ENCODE assay signal across 11 mouse cellular contexts in genomic region chr11:106273811-106274210, GRCm38 (mm10). TPM values are rescaled to one million over a fixed set of nuclear protein-coding genes. Genes with fewer than 3 reads are reported as not detected.
DNase-seq lines count a peak whose midpoint lies in the region; ATAC-seq lines count a peak whose summit lies in the region.
"Had no signal": no experiment of that assay in that cellular context is flagged by ENCODE, and none has a peak within 500 bp of the region (broad histone marks: within the 10 kb centered on the region; RNA-seq: fewer than 3 reads in every experiment).

No protein-coding gene starts in this region.

- peaks cover 54% of the 10 kb centered on the region for H3K4me1 ChIP-seq in forebrain, embryonic 10.5 days
- peaks cover 27% of the 10 kb centered on the region for H3K4me1 ChIP-seq in forebrain, embryonic 16.5 days (replicated peaks; ENCODE audit: control insufficient read depth, insufficient read depth, low read length)
- H3K4me1 ChIP-seq in lung, embryonic 15.5 days = peaks cover 57% of the 10 kb centered on the region
- peaks cover 58% of the 10 kb centered on the region for H3K4me1 ChIP-seq in limb, embryonic 13.5 days
- H3K4me1 ChIP-seq in neural tube, embryonic 13.5 days (replicated peaks) = peaks cover 41% of the 10 kb centered on the region

- H3K36me3 ChIP-seq in forebrain, embryonic 10.5 days (replicated peaks) = peaks cover 8% of the 10 kb centered on the region
- H3K36me3 ChIP-seq in forebrain, embryonic 16.5 days (ENCODE audit: control insufficient read depth, insufficient read depth) = no peaks in the 10 kb centered on the region
- H3K36me3 ChIP-seq in lung, embryonic 15.5 days = no peaks in the 10 kb centered on the region
- no peaks in the 10 kb centered on the region; the same call in 1 of the 2 replicates for H3K36me3 ChIP-seq in limb, embryonic 13.5 days
- H3K36me3 ChIP-seq in neural tube, embryonic 13.5 days = no peaks in the 10 kb centered on the region

- H3K4me2 ChIP-seq in forebrain, embryonic 16.5 days (ENCODE audit: low read length) = no peak overlapping the region
- peak overlapping the region; percentile 78; the same call in 1 of the 2 replicates for H3K4me2 ChIP-seq in lung, embryonic 15.5 days
- peak overlapping the region; percentile 94 for H3K4me2 ChIP-seq in limb, embryonic 13.5 days (replicated peaks)
- peak overlapping the region; percentile 63; the same call in 1 of the 2 replicates for H3K4me2 ChIP-seq in neural tube, embryonic 13.5 days

- no peak for DNase-seq in forebrain, embryonic 10.5 days (ENCODE audit: extremely low spot score, low spot score)
- no peak for DNase-seq in lung, postnatal 10 days
- DNase-seq in spleen, adult 18-20 months = no peak
- no peak for DNase-seq in layer of hippocampus, postnatal 36 days

- peak overlapping the region; percentile 98; the same call in 1 of the 2 replicates for H3K27ac ChIP-seq in forebrain, embryonic 10.5 days
- H3K27ac ChIP-seq in forebrain, embryonic 16.5 days (ENCODE audit: low read length) = no peak overlapping the region
- H3K27ac ChIP-seq in lung, embryonic 15.5 days = peak overlapping the region; percentile 87
- 0 out of 2 replicates have a peak overlapping the region, but pooled peaks have one; percentile 87 for H3K27ac ChIP-seq in limb, embryonic 13.5 days
- H3K27ac ChIP-seq in neural tube, embryonic 13.5 days (replicated peaks) = no peak overlapping the region

- 94% methylated on average over 6 of the region's 6 CpGs for WGBS in forebrain, embryonic 10.5 days
- WGBS in forebrain, embryonic 16.5 days = 96% methylated on average over 6 of the region's 6 CpGs
- WGBS in lung, embryonic 15.5 days = 93% methylated on average over 6 of the region's 6 CpGs
- WGBS in limb, embryonic 13.5 days = 92% methylated on average over 6 of the region's 6 CpGs
- 97% methylated on average over 6 of the region's 6 CpGs for WGBS in neural tube, embryonic 13.5 days

- no peaks in the 10 kb centered on the region for H3K9me3 ChIP-seq in forebrain, embryonic 10.5 days
- H3K9me3 ChIP-seq in forebrain, embryonic 16.5 days (ENCODE audit: control insufficient read depth, low read length) = no peaks in the 10 kb centered on the region
- no peaks in the 10 kb centered on the region for H3K9me3 ChIP-seq in lung, embryonic 15.5 days
- H3K9me3 ChIP-seq in limb, embryonic 13.5 days = no peaks in the 10 kb centered on the region
- H3K9me3 ChIP-seq in neural tube, embryonic 13.5 days = no peaks in the 10 kb centered on the region

- peak overlapping the region; percentile 98 for H3K4me3 ChIP-seq in forebrain, embryonic 10.5 days
- H3K4me3 ChIP-seq in forebrain, embryonic 16.5 days (replicated peaks; ENCODE audit: low read length) = no peak overlapping the region
- peak overlapping the region; percentile 90; the same call in 1 of the 2 replicates for H3K4me3 ChIP-seq in lung, embryonic 15.5 days
- peak overlapping the region; percentile 76; the same call in 1 of the 2 replicates for H3K4me3 ChIP-seq in limb, embryonic 13.5 days
- no peak overlapping the region for H3K4me3 ChIP-seq in neural tube, embryonic 13.5 days

- peaks cover 19% of the 10 kb centered on the region for H3K27me3 ChIP-seq in forebrain, embryonic 10.5 days (ENCODE audit: poor library complexity, severe bottlenecking)
- H3K27me3 ChIP-seq in forebrain, embryonic 16.5 days (replicated peaks; ENCODE audit: control insufficient read depth, insufficient read depth, low read length) = no peaks in the 10 kb centered on the region
- no peaks in the 10 kb centered on the region for H3K27me3 ChIP-seq in lung, embryonic 15.5 days
- no peaks in the 10 kb centered on the region; the same call in 1 of the 2 replicates for H3K27me3 ChIP-seq in limb, embryonic 13.5 days
- 0 out of 2 replicates have a peak, but pooled peaks cover 5% of the 10 kb centered on the region for H3K27me3 ChIP-seq in neural tube, embryonic 13.5 days

- ATAC-seq in forebrain, embryonic 16.5 days = no peak
- no peak for ATAC-seq in lung, embryonic 15.5 days (ENCODE audit: borderline replicate concordance, extremely low read depth, low FRiP score, low TSS enrichment)
- no peak for ATAC-seq in limb, embryonic 13.5 days (ENCODE audit: low FRiP score, low read depth)
- no peak for ATAC-seq in neural tube, embryonic 13.5 days (ENCODE audit: low read depth)

- H3K9ac ChIP-seq in forebrain, embryonic 16.5 days (replicated peaks; ENCODE audit: low read depth, low read length) = no peak overlapping the region
- no peak overlapping the region for H3K9ac ChIP-seq in lung, embryonic 15.5 days
- H3K9ac ChIP-seq in limb, embryonic 13.5 days = no peak overlapping the region
- no peak overlapping the region for H3K9ac ChIP-seq in neural tube, embryonic 13.5 days

RNA-seq across cellular contexts. Expression of gene Smarcd2, which starts 1.0 kb away (rescaled TPM):
- 20.5 and 20.7 TPM in 2 replicates for polyA plus RNA-seq in forebrain, embryonic 10.5 days (2016; fragmentation: Nextera tagmentation; extraction: Ambion mirVana)
- 12.4 and 13.7 TPM in 2 replicates for polyA plus RNA-seq in forebrain, embryonic 16.5 days (2015; fragmentation: Nextera tagmentation; extraction: Ambion mirVana)
- 79.1 and 81.6 TPM in 2 replicates for polyA plus RNA-seq in lung, embryonic 15.5 days (2015; fragmentation: Nextera tagmentation; extraction: Ambion mirVana)
- polyA plus RNA-seq in limb, embryonic 13.5 days (2015; fragmentation: Nextera tagmentation; extraction: Ambion mirVana) = 82.6 and 82.7 TPM in 2 replicates
- polyA plus RNA-seq in neural tube, embryonic 13.5 days (2015; fragmentation: Nextera tagmentation; extraction: Ambion mirVana) = 21.8 and 24.3 TPM in 2 replicates
- total RNA-seq in layer of hippocampus, postnatal 36 days (2021) = 10 to 100 TPM; 28.5 to 38.9 TPM

RNA-seq across cellular contexts. Expression of gene Tcam1, which starts 2.7 kb away (rescaled TPM):
- 0.15 TPM in 2 replicates for polyA plus RNA-seq in forebrain, embryonic 10.5 days (2016; fragmentation: Nextera tagmentation; extraction: Ambion mirVana)
- 0.11 and 0.17 TPM in 2 replicates for polyA plus RNA-seq in forebrain, embryonic 16.5 days (2015; fragmentation: Nextera tagmentation; extraction: Ambion mirVana)
- 0.23 and 0.24 TPM in 2 replicates for polyA plus RNA-seq in lung, embryonic 15.5 days (2015; fragmentation: Nextera tagmentation; extraction: Ambion mirVana)
- polyA plus RNA-seq in limb, embryonic 13.5 days (2015; fragmentation: Nextera tagmentation; extraction: Ambion mirVana) = 0.34 and 0.43 TPM in 2 replicates
- polyA plus RNA-seq in neural tube, embryonic 13.5 days (2015; fragmentation: Nextera tagmentation; extraction: Ambion mirVana) = 0.06 and 0.12 TPM in 2 replicates
- under 1 TPM; 0.17 to 0.18 TPM for total RNA-seq in layer of hippocampus, postnatal 36 days (2021)
- total RNA-seq: monocyte, adult 5-6 weeks had no signal

RNA-seq across cellular contexts. Expression of gene Psmc5, which starts 17.9 kb away (rescaled TPM):
- 431 and 435 TPM in 2 replicates for polyA plus RNA-seq in forebrain, embryonic 10.5 days (2016; fragmentation: Nextera tagmentation; extraction: Ambion mirVana)
- polyA plus RNA-seq in forebrain, embryonic 16.5 days (2015; fragmentation: Nextera tagmentation; extraction: Ambion mirVana) = 270 and 287 TPM in 2 replicates
- polyA plus RNA-seq in lung, embryonic 15.5 days (2015; fragmentation: Nextera tagmentation; extraction: Ambion mirVana) = 271 and 275 TPM in 2 replicates
- 320 and 338 TPM in 2 replicates for polyA plus RNA-seq in limb, embryonic 13.5 days (2015; fragmentation: Nextera tagmentation; extraction: Ambion mirVana)
- 360 and 361 TPM in 2 replicates for polyA plus RNA-seq in neural tube, embryonic 13.5 days (2015; fragmentation: Nextera tagmentation; extraction: Ambion mirVana)
- 100 to 1,000 TPM; 163 to 169 TPM for total RNA-seq in layer of hippocampus, postnatal 36 days (2021)

RNA-seq across cellular contexts. Expression of gene Ftsj3, which starts 17.9 kb away (rescaled TPM):
- polyA plus RNA-seq in forebrain, embryonic 10.5 days (2016; fragmentation: Nextera tagmentation; extraction: Ambion mirVana) = 101 and 102 TPM in 2 replicates
- polyA plus RNA-seq in forebrain, embryonic 16.5 days (2015; fragmentation: Nextera tagmentation; extraction: Ambion mirVana) = 40.7 and 41.8 TPM in 2 replicates
- 50.2 and 54.1 TPM in 2 replicates for polyA plus RNA-seq in lung, embryonic 15.5 days (2015; fragmentation: Nextera tagmentation; extraction: Ambion mirVana)
- polyA plus RNA-seq in limb, embryonic 13.5 days (2015; fragmentation: Nextera tagmentation; extraction: Ambion mirVana) = 56.4 and 58.5 TPM in 2 replicates
- polyA plus RNA-seq in neural tube, embryonic 13.5 days (2015; fragmentation: Nextera tagmentation; extraction: Ambion mirVana) = 35.3 and 42.4 TPM in 2 replicates
- 10 to 100 TPM; 30.6 to 31.4 TPM for total RNA-seq in layer of hippocampus, postnatal 36 days (2021)

RNA-seq across cellular contexts. Expression of gene Gh, which starts 27.9 kb away (rescaled TPM):
- polyA plus RNA-seq in forebrain, embryonic 10.5 days (2016; fragmentation: Nextera tagmentation; extraction: Ambion mirVana) = not detected in 2 replicates
- polyA plus RNA-seq in forebrain, embryonic 16.5 days (2015; fragmentation: Nextera tagmentation; extraction: Ambion mirVana) = not detected in 2 replicates
- polyA plus RNA-seq in lung, embryonic 15.5 days (2015; fragmentation: Nextera tagmentation; extraction: Ambion mirVana) = not detected in 2 replicates
- not detected in 2 replicates for polyA plus RNA-seq in limb, embryonic 13.5 days (2015; fragmentation: Nextera tagmentation; extraction: Ambion mirVana)
- polyA plus RNA-seq in neural tube, embryonic 13.5 days (2015; fragmentation: Nextera tagmentation; extraction: Ambion mirVana) = not detected in 2 replicates
- total RNA-seq in layer of hippocampus, postnatal 36 days (2021) = not detected
- total RNA-seq: common myeloid progenitor, adult 5-6 weeks; hematopoietic stem cell, adult 5-6 weeks; monocyte, adult 5-6 weeks had no signal

Comparison
In these comparisons a context has a peak if more than half of its experiments do, and no peak if none do; other contexts are left out.
1. H3K27ac ChIP-seq: peak in forebrain, embryonic 10.5 days (single experiment), lung, embryonic 15.5 days (single experiment) and limb, embryonic 13.5 days (single experiment); none in forebrain, embryonic 16.5 days (single experiment) and neural tube, embryonic 13.5 days (single experiment).
2. H3K4me3 ChIP-seq: peak in forebrain, embryonic 10.5 days (single experiment), lung, embryonic 15.5 days (single experiment) and limb, embryonic 13.5 days (single experiment); none in forebrain, embryonic 16.5 days (single experiment) and neural tube, embryonic 13.5 days (single experiment).